Mouse (Mus musculus) liver, postnatal 0 days (tissue): Measurements from ENCODE around the gene Rbm4b. TPM values are rescaled to one million over a fixed set of nuclear protein-coding genes. Genes with fewer than 3 reads are reported as not detected.

Experiments used
- ATAC-seq: fragments of 200-750 bp; cut with Nextera tagmentation; 2 replicates; pipeline ENCODE4 v1.8.0; 2017; ENCODE audit warnings: mild to moderate bottlenecking, moderate library complexity
- DNase-seq: peaks from one replicate; pipeline ENCODE4 v3.0.0-alpha.2; 2016
- H3K27ac ChIP-seq: fragments of 300-500 bp; sonication (generic); 2 replicates; pipeline ENCODE4 v1.5.1; 2014; ENCODE audit warnings: antibody characterized with exemption, moderate library complexity, mild to moderate bottlenecking, low read depth
- H3K27me3 ChIP-seq: fragments of 300-500 bp; sonication (generic); 2 replicates; pipeline ENCODE4 v1.6.1; 2014; ENCODE audit warnings: low read length, control low read depth, mixed read lengths; ENCODE audit not compliant: insufficient read depth
- H3K36me3 ChIP-seq: fragments of 300-500 bp; sonication (generic); replicated peaks from 2 replicates; pipeline ENCODE4 v1.6.1; 2014; ENCODE audit warnings: mild to moderate bottlenecking, control low read depth, low read length, moderate library complexity, mixed read lengths; ENCODE audit not compliant: insufficient read depth
- H3K4me1 ChIP-seq: fragments of 300-500 bp; sonication (generic); 2 replicates; pipeline ENCODE4 v1.6.1; 2014; ENCODE audit warnings: antibody characterized with exemption, mild to moderate bottlenecking, control low read depth; ENCODE audit not compliant: insufficient read depth
- H3K4me2 ChIP-seq: fragments of 300-500 bp; sonication (generic); 2 replicates; pipeline ENCODE4 v1.6.1; 2014; ENCODE audit warnings: low read depth, mild to moderate bottlenecking, low read length, moderate library complexity, mixed read lengths
- H3K4me3 ChIP-seq: fragments of 300-500 bp; sonication (generic); 2 replicates; pipeline ENCODE4 v1.5.1; 2014; ENCODE audit warnings: low read depth, low read length
- H3K9ac ChIP-seq: fragments of 300-500 bp; sonication (generic); replicated peaks from 2 replicates; pipeline ENCODE4 v1.6.1; 2014; ENCODE audit warnings: mild to moderate bottlenecking, moderate library complexity
- H3K9me3 ChIP-seq: fragments of 300-500 bp; sonication (generic); 2 replicates; pipeline ENCODE4 v1.6.1; 2016; ENCODE audit warnings: mild to moderate bottlenecking, control low read depth, low read length, mixed read lengths
- CTCF ChIP-seq: sonication (generic); IDR thresholded peaks from 2 replicates; pipeline ENCODE4 v1.5.1; 2016; ENCODE audit warnings: antibody characterized with exemption, low read depth
- EP300 ChIP-seq: IDR thresholded peaks from 2 replicates; pipeline ENCODE4 v1.6.1; 2016; ENCODE audit warnings: antibody characterized with exemption, low read depth, mild to moderate bottlenecking
- WGBS: fragments of 180-500 bp; shearing (Covaris S2); extraction: QIAGEN DNeasy Blood & Tissue Kit; methylation state at CpG from one replicate; pipeline ENCODE4 v1.1.7; 2014; ENCODE audit not compliant: insufficient replicate concordance; 5-methylcytosine and 5-hydroxymethylcytosine counted together
- polyA plus RNA-seq: library from polyadenylated mRNA; unstranded; fragments of >200 nt; fragmentation: Nextera tagmentation; extraction: Ambion mirVana; gene quantifications from 2 replicates; pipeline ENCODE4 v1.2.1, GENCODE M21; 2015

Rbm4b gene
- polyA plus RNA-seq, 1 experiment from 2014 or later, result 14.1 TPM

GRCm38 (mm10) chr19:4813015-4813414, 56.7 kb downstream of the Rbm4b start:
- Histone ChIP-seq H3K9ac (no peak overlapping the region), H3K36me3 (peaks cover 1% of the 10 kb centered on the region; the same call in 1 of the 2 replicates), H3K9me3 (0 out of 2 replicates have a peak, but pooled peaks cover 4% of the 10 kb centered on the region), H3K4me2 (no peak overlapping the region), H3K27me3 (no peaks in the 10 kb centered on the region), H3K27ac (no peak overlapping the region), H3K4me1 (peaks cover 19% of the 10 kb centered on the region), H3K4me3 (no peak overlapping the region)
- ATAC-seq, result no peak
- peak; percentile 62 for DNase-seq
- TF ChIP-seq EP300 (no peak), CTCF (peak; percentile 55)
- 81% methylated on average over 5 of the region's 6 CpGs for WGBS

Other genes starting within 250 kb of the Rbm4b start
- 220 and 283 TPM in 2 replicates for gene Pcx, start 246.0 kb upstream of the Rbm4b start, polyA plus RNA-seq
- 0.15 and 0.21 TPM in 2 replicates for gene Lrfn4, start 140.8 kb upstream of the Rbm4b start, polyA plus RNA-seq
- 16.6 and 17.3 TPM in 2 replicates for gene Rce1, start 130.9 kb upstream of the Rbm4b start, polyA plus RNA-seq
- gene Gm960, start 57.8 kb upstream of the Rbm4b start, polyA plus RNA-seq, result 0.21 and 0.33 TPM in 2 replicates
- gene Sptbn2, start 45.3 kb upstream of the Rbm4b start, polyA plus RNA-seq, result 0.59 and 0.72 TPM in 2 replicates
- gene Rbm4, start 37.4 kb downstream of the Rbm4b start, polyA plus RNA-seq, result 15.2 and 17.3 TPM in 2 replicates
- gene Gm21992, start 55.1 kb downstream of the Rbm4b start, polyA plus RNA-seq, result 8.2 and 13.1 TPM in 2 replicates
- gene Rbm14, start 55.1 kb downstream of the Rbm4b start, polyA plus RNA-seq, result 14.6 and 16.4 TPM in 2 replicates
- 144 and 154 TPM in 2 replicates for gene Ccs, start 82.8 kb downstream of the Rbm4b start, polyA plus RNA-seq
- not detected in 2 replicates for gene Ccdc87, start 82.9 kb downstream of the Rbm4b start, polyA plus RNA-seq
- 49.4 and 54.4 TPM in 2 replicates for gene Ctsf, start 98.6 kb downstream of the Rbm4b start, polyA plus RNA-seq
- 0.20 and 5.1 TPM in 2 replicates for gene Actn3, start 121.4 kb downstream of the Rbm4b start, polyA plus RNA-seq
- 4.3 and 5.4 TPM in 2 replicates for gene Zdhhc24, start 122.2 kb downstream of the Rbm4b start, polyA plus RNA-seq
- gene Bbs1, start 150.1 kb downstream of the Rbm4b start, polyA plus RNA-seq, result 0.46 and 0.66 TPM in 2 replicates
- 28.9 and 30.6 TPM in 2 replicates for gene Dpp3, start 171.8 kb downstream of the Rbm4b start, polyA plus RNA-seq
- gene Peli3, start 186.6 kb downstream of the Rbm4b start, polyA plus RNA-seq, result 0.26 and 0.28 TPM in 2 replicates
- 45.4 and 48.9 TPM in 2 replicates for gene Mrpl11, start 205.7 kb downstream of the Rbm4b start, polyA plus RNA-seq
- gene Npas4, start 233.8 kb downstream of the Rbm4b start, polyA plus RNA-seq, result not detected in 2 replicates